Mouse (Mus musculus) kidney, postnatal 36 days (tissue): Measurements from ENCODE around the gene Mtus2.

Experiments used
- DNase-seq, 2 experiments: peaks; one replicate each; pipeline ENCODE4 v3.0.0; 2021 to 2022; ENCODE audit warnings: mixed read lengths in 2 of 2

Mtus2 gene

DNA sequence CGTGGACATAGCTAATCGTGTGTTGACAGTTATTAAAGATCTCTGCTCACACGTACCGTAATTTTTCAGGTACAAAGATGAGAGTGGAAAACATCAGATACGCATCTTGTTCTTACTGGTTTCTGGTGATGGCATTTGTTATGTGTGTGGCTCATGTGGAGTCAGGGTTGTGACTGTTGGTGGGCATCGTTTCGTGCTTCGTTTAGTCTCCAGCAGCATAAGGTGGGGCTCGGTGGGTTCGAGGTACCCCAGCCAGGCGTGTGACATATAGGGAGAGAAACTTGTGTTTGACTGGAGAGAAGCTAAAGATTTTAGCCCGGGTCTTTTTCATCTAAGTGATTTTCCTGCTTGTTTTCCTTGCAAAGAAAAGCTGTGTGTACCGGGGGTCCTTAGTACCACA is 1.4 kb downstream of the Mtus2 start:
- no peak for DNase-seq

DNA sequence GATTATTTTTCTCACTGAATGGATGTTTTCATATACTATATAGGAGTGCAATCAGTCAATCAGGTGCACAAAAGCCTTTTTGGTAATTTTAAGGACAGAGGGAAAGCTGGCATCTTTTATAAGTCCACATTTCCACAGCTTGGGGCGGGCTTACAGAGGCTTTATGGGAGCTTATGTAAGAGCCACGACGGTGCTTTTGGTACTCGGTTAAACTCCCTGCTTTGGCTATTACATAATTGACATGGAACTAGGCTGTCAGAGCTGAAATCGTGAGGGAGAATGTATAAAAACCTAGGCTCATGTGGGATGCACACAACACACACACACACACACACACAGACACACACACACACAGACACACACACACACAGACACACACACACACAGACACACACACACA is 2.0 kb downstream of the Mtus2 start:
- DNase-seq, result no peak

DNA sequence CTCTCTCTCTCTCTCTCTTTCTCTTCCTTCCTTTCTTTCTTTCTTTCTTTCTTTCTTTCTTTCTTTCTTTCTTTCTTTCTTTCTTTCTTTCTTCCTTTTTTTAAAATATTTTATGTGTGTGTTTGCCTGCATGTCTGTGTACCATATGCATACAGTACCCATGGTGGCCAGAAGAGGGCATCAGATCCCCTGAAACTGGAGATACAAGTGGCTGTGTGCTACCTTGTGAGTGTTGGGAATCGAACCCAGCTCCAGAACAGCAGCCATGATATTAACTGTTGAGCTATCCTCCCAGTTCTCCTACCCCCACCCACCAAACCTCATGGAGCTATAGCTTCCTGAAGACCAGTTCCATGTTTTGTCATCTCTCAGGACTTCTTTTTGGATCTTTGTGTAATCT is 3.7 kb downstream of the Mtus2 start:
- DNase-seq, result peak in 1 of 2 experiments; percentile 12

DNA sequence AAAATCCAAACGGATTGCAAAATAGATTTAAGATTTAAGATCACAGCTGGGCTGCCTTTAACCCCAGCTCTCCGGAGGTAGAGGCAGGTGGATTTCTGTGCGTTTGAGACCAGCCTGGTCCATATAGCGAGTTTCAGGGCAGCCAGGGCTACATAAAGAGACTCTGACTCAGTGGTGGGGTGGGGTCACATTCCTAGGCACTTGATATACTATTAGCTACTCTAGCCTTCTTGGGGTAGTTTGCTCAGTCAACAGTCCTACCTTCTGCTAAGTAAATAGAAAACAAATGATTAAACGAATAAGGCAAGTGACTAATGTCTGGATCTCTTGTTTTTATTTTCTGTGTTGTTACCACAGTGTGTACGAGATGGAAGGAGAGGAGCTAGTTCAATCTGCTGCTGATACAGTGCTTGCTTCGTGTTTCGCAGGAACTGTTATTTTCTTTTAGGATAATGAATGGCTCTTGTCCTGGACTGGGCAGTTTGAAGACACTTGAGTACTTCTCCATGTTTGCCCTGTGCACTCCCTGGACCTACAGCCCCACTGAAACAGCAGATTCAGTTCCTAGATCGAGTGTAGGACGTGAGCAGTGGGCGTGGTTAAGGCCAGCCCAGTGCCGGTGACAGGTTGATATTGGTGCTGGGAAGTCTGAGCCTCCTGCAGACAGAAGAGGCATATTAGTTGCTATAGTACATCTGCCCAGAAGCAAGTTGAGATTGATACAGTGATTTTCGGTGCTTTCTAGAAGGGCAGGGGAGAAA is 6.9 kb downstream of the Mtus2 start:
- peak in 1 of 2 experiments; percentile 10 for DNase-seq

DNA sequence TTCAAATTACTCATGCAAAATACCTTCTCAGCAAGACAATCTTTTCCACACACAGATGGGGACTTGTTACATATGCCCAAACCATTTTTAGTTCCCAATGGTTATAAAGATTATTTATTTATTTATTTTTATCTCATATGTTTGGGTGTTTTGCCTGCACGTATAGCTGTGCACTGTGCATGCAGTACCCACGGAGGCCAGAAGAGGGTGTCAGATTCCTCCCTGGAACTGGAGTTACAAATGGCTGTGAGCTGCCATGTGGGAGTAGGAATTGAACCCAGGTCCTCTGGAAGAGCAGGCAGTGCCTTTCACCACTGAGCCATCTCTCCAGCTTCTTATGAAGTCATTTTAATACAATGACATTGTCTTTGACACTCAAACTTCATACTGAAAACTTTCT is 7.7 kb downstream of the Mtus2 start:
- peak in 1 of 2 experiments; percentile 21 for DNase-seq

DNA sequence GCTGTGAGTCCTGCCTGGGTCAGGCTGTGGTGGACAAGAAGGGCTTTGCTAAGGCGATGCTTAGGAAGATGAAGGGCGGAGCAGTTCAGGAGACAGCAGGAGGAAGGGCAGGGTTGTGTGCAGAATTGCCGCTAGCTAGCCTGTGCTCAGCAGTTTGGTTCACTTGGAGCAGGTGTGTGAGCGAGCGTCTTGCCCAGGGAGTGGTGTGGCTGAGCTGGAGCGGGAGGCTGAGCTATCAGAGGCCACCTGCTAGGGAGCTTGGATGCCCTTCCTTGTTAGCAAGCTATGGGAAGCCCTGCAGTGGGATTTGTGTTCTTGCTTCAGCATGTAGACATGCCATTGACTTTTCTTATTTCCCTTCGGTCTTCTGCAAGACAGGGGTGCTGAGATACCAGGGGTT is 9.5 kb downstream of the Mtus2 start:
- DNase-seq, result no peak

DNA sequence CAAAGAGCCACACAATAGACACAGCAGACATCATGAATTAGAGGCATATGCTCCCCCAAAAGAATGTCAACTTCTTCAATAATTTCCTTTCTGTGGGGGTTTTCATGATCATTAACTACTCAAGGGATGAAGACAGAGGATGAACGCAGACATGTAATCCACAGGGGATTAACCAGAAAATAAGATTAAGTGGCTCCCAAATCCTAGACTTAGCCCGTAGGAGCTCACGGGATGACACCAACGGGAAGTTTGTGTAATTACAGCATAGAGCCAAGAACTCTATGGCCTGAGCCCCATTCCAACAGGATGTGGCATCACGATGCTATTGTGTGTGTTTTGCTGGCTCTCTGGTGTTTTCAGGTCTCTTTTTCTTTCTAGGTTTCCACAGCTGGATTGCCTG is 12.4 kb downstream of the Mtus2 start:
- no peak for DNase-seq

DNA sequence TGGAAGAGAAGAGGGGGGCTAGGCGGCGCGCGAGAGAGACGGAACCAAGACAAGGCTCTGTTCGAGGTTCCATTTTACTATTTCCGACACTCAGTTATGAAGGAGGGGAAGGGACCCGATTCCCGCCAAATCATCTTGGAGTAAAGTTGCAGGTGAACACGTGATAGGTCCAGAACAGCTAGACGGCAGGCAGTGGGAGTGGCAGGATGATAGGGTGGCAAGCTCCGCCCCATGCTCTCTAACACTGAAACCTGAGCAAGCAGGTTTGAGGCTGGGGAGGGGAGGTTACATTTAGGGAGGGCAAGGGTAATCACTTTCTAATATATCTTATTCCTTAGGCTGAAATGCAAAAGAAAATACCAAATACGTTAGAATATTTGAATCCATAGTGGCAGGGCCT is 18.9 kb downstream of the Mtus2 start:
- no peak for DNase-seq

DNA sequence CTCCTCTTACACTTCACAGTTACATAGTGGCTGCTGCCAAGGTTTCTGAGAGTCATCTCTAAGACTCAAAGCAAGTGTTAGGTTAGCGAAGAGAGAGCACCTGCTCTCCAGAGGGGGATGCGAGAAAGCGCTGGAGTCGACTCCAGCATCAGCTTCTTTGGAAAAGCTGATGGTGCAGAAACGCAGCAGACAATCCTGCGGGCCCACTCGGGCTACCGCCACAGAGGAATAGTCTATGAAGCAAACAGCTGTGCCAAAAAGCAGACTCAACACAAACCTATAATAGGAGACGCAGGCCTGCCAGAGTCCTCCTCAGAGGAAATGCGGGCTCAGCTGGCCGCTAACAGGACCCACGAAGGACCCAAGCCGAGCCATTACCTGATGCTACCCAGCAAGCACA is 23.5 kb downstream of the Mtus2 start:
- no peak for DNase-seq

DNA sequence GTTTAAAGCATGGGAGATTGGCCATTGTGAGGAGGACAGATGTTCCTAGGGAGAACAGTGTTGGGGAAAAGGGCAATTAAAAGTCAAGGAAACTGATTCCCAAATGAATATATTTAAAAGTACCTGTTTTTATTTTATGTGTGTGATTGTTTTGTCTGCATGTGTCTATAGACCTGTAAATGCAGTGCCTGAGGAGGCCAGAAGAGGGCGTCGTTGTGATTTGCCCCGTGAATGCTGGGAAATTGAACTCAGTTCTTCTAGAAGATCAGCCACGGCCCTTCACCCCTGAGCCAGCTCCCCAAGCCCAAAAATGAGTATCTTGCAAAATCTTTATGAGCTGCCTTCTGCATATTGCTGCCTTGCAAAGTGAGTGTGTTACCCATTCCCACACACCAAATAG is 33.2 kb downstream of the Mtus2 start:
- DNase-seq, result no peak

DNA sequence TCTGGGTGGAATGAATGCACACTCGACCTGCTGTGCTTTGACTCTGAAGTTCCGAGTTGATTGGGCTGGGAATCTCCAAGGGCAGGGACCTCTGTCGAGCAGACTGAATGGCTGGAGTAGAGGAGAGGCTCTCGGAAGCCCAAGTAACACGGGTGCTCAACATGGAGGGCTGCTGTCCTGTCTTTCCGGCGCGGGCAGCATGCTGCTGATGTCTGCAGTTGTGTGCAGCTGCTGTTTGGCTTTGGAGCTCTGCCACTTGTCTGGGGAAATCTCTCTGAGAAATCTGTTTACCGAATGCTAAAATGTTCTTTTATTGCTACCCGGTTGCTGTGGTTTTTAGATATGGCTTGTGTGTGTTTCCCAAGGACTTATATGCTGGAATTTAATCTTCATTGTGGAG is 33.7 kb downstream of the Mtus2 start:
- DNase-seq, result no peak

DNA sequence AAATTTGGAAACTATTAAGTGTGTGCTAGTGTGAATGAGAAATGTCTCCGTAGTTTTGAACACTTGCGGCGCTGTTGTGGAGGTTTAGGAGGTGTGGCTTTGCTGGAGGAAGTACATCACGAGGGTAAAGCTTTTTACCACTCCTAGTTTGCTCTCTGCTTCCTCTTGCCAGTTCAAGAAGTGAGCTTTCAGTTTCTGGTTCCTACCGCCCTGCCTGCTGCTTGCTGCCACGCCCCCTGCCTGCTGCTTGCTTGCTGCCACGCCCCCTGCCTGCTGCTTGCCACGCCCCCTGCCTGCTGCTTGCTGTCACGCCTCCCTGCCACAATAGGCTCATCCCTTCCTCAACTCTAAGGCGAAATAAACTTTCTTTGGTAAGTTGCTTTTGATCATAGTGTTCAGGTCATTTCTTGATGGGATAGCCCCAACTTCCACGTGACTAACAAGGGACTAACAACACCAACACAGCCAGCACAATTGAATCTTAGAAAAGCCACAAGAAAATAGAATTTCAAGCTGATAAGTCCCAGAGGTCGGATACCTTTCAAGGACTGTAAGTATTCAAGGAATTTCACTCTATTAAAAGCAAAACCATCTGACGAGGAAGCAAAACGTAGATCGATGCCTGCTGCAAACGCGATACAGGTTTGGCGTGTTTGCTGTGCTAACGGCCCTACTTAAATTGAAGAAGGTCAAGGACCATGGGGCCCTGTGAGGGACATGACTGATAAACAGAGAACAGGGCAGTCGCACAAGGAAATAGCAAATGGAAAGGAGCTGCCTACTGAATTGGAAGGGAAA is 35.7 kb downstream of the Mtus2 start:
- DNase-seq, result peak; percentile 65 to 85

DNA sequence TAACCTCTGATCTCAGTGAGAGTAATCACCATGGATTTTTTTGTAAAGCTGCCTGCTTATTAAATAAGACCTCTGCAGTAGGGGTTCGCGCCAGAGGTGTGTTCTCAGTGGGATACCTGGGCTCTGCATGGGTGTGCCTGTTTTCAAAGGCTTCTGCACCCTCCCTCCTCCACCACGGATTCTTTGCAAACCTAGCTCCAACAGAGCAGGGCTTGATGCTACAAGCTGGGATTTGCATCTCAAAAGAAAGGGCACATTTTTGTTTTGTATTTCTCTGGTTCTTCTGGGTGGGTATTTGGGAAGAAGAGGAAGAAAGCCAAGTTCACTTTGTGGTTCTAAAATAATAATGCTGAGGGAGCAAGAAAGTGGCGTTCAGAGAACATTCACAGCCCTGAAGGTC is 48.1 kb downstream of the Mtus2 start:
- no peak for DNase-seq

DNA sequence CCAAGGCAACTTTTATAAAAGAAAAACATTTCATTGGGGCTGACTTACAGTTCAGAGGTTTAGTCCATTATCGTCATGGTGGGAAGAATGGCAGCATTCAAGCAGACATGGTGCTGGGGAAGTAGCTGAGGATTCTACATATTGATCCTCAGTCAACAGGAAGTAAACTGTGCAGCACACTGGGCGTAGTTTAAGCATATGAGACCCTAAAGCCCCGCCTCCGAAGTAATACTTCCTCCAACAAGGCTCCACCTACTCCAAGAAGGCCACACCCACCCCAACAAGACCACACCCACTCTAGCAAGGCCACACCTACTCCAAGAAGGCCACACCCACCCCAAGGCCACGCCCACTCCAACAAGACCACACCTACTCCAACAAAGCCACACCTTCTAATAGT is 55.0 kb downstream of the Mtus2 start:
- no peak for DNase-seq

DNA sequence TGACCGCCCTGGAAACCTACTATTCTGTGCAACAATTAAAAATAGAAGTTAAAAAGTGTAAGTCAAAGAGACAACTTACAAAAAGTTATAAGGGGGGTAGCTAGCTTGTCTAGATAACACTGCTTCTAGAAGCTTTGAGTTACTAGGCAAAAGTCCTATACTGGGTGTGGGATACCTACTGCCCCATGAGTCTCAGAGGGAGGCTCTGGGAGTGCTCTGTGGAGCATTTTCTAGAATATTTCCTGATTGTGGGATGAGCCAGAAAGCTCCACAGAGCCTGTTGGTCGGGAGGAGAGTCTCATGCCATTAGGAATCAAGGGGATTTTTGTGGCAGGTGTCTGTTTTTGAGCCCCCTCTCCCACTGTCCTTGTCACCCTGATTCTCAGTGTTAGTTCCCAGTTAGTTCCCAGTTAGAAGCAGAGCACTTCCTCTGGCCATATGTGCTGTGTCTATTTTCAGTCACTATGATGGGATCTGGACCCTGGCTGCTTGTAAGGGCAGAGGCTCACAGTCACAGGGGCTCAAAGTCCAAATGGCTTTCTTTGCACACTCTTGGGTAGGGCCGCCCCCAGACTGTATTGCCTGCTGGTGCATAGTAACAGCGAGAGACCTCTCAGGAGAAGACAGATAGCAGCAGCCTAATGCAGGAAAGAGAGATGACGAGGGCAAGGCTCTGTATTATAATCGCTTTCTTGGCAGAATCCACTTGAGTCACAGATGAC is 57.2 kb downstream of the Mtus2 start:
- no peak for DNase-seq

DNA sequence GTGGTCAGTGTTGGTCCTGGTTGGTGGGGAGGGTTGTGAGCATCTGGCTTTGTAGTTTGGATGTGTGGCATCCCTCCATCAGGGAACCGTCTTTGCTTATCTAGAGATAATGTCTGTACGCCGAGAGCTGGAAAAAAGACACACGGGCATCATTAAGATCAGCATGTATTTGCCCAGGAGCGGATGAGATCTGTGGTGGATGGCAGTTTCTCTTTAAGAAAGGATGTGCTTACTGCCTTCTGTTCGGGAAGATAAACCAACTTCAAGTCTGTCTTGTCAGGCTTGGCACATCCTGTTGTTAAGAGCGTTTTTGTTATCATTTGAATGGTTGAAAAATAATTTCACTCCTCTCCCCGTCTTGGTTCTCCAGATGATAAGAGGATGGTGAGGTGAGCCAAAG is 58.3 kb downstream of the Mtus2 start:
- no peak for DNase-seq

DNA sequence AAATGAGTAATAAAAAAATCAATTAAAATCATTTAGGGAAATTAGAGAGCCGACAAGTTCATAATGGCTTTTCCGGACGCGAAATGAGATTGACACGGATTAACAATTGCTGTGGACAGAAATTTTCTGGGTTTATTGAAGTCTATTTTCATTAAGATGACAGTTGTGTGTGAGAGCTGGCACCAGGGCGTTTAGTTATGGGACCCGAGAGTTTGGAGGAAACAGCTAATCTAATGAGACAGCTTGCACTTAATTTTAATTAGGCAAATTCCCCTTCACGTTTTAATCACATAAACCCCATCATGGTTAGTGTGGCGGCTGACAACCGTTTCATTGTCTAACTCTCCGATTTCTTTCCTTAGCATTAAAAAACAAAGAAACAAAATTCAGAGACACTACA is 60.3 kb downstream of the Mtus2 start:
- DNase-seq, result no peak

DNA sequence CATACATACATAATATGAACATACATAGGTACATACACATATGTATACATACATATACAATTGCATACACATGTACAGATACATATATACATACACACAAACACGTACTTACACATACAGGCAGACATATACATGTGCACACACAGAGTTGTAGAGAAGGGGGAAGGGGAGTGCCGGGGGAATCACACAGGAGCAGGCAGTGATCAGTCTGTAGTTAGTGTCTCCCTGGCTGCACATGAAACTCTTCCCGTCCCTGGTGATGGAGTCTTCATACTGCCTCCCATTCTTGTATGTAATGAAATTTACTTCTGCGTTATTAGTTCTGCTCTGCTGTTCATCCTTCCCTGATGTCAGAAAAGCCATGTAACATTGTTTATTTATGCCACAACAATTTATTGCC is 65.7 kb downstream of the Mtus2 start:
- DNase-seq, result no peak

DNA sequence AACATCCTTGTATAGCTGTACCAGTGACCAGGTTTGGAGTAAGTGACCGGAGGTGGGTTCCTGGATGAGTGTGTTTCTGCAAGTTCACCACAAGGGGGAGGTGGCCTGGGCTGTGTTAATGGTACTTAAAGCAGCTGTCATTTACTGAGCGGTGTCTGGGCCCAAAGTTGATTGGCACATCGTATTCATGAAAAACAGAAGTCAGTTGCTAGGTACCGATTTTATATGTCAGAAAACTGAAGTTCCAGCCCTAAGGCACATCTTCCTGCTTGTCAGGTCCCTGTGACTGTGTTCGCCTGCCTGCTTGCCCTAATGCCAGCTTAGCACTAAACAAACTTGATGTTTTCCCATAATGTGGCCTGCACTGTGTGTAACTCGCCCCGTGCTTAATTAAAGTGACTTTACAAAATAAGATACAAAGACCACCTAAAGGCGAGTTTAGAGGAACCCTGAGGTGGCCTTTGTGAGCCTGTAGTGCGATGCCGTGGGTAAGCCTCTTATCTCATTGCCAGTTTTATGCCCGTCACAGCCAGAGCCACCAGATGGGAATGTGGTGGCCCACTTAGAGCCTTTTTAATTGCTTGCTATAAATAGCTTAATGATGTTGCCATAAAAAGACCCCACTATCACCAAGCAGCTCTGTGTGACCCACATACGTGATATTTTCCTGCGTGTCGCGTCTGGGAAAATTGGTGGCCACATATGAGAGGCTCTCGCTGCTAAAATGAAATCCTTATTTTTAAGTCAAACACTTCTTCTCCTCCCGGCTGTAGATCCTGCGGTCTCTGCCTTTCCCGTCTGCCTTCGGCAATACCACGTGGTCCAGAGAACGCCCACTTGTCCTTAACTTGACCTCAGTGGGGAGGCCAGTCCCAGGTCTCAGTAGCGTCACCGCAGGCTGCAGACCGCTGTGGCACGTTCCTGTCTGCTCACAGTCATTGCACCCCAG is 69.6 kb downstream of the Mtus2 start:
- no peak for DNase-seq

DNA sequence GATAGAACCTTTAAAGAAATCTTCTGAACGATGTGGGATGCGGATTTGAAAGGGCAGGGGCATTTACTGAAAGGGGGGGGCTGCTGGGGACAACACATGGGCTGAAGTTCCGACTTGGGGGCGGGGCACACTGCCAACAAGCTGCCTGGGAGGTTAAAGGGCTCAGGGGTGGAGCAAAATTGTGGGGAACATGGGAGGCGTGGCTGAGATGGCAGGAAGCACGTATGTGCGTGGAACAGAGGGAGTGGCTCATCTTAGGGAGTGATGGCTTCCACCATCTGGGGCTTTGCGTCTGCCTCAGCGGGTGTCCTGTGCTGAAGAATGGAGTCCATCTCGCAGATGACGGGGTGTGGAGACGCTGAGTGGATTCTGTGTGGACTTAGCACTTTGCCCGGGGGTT is 70.9 kb downstream of the Mtus2 start:
- DNase-seq, result no peak

DNA sequence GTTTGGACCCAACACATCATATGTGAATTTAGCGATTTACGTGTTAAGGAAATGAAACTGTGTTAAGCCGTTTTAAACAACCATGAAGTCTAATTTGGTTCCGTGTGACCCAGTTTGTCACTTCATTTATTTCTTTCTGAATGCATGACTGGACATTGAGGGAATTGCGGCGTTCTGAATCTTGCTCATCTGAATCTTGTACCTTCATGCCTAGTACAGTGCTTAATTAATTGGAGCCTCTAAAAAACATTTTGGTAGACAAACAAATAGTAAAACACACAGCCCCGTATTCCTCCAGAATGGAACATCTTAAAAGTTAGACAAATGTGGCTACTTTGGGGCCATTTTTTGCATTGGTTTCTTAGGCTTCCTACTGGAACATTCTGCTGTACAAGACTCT is 84.5 kb downstream of the Mtus2 start:
- no peak for DNase-seq

DNA sequence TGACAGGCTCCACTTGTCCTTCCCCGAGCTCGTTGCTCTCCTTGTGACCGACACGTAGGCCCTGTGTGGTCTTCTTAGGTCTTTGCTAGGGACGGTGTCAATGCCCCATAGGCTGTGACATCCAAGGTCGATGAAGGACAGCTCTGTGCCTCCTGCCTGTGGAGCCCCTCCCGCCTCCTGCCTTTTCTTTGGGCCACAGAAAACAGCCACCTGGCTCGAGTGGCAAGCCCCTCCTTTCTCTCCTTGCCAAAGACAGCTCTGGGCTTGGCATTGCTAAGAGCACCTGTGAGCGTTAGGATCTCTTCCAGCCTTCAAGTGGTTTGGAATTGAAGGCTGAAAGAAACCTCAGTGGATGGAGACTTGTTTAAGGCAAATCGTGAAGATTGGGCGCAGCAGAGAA is 91.1 kb downstream of the Mtus2 start:
- DNase-seq, result no peak

DNA sequence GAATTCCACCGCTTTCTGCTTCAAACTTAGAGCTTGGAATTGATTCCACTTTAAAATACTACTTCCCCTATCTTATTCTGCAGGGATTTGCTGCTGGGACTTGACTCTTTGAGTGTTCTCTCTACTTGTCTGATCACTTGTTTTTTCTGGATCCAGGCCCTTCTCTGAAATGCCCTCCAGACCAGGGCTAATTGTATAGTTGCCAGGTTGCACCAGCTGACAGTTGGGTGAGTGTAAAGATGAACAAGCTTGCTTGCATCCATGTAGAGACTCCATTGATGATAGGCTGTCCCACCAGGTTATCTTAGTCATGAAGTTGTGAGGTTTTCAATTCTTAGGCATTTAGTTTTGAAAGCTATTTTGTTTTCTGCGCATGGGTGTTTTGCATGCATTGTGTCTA is 92.2 kb downstream of the Mtus2 start:
- no peak for DNase-seq
